Mouse (Mus musculus): ENCODE data around the gene Cyp2d10.
"Not testable (repeated sequence)": the region's sequence is repeated elsewhere in the genome, so short reads cannot be mapped to it uniquely, and the experiment has no call there.

The Cyp2d10 gene

GRCm38 (mm10) chr15:82406981-82407380 lies at the start of gene Cyp2d10:
TSS of gene Cyp2d10 (minus strand) at chr15:82407195.
- in situ Hi-C loops (cut with MboI; ENCODE audit: low sequenced_read_pairs): no loop called here

GRCm38 (mm10) chr15:82456086-82456790 lies 49.2 kb upstream of the Cyp2d10 start:
- in situ Hi-C loops (cut with MboI; ENCODE audit: low sequenced_read_pairs): not testable (repeated sequence)

- in situ Hi-C loops (cut with MboI; ENCODE audit: low sequenced_read_pairs): not testable (repeated sequence)
Measured at GRCm38 (mm10) chr15:82453501-82453900, 46.5 kb upstream of the Cyp2d10 start.

GRCm38 (mm10) chr15:82452133-82452532 lies 45.1 kb upstream of the Cyp2d10 start:
- in situ Hi-C loops (cut with MboI; ENCODE audit: low sequenced_read_pairs): not testable (repeated sequence)

- in situ Hi-C loops (cut with MboI; ENCODE audit: low sequenced_read_pairs): not testable (repeated sequence)
Measured at GRCm38 (mm10) chr15:82450045-82450444, 43.0 kb upstream of the Cyp2d10 start.

GRCm38 (mm10) chr15:82445196-82445595 lies 38.2 kb upstream of the Cyp2d10 start:
- in situ Hi-C loops (cut with MboI; ENCODE audit: low sequenced_read_pairs): no loop called here

- in situ Hi-C loops (cut with MboI; ENCODE audit: low sequenced_read_pairs): no loop called here
Measured at GRCm38 (mm10) chr15:82443658-82444057, 36.7 kb upstream of the Cyp2d10 start.

- in situ Hi-C loops (cut with MboI; ENCODE audit: low sequenced_read_pairs): no loop called here
Measured at GRCm38 (mm10) chr15:82437975-82438617, 31.1 kb upstream of the Cyp2d10 start.

GRCm38 (mm10) chr15:82435606-82436005 lies 28.6 kb upstream of the Cyp2d10 start:
- in situ Hi-C loops (cut with MboI; ENCODE audit: low sequenced_read_pairs): no loop called here

DNA sequence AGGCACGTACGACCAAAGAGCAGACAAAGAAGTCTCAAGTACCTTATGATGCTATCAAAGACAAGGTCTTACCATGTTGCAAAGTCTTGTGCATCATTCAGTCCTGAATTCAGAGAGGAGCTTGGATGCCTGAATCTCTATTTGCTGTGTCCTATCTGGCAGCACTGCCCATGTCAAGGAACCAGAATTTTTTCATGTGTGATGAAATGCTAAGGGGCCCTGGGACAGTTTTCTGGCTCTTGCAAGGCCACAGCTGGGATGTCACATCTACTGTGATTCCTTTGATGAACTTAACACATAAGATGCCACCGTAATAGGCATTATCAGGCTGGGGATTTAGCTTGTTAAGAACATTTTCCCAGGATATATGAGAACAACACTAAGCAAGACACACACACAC lies 28.0 kb upstream of the Cyp2d10 start:
- in situ Hi-C loops (cut with MboI; ENCODE audit: low sequenced_read_pairs): no loop called here

DNA sequence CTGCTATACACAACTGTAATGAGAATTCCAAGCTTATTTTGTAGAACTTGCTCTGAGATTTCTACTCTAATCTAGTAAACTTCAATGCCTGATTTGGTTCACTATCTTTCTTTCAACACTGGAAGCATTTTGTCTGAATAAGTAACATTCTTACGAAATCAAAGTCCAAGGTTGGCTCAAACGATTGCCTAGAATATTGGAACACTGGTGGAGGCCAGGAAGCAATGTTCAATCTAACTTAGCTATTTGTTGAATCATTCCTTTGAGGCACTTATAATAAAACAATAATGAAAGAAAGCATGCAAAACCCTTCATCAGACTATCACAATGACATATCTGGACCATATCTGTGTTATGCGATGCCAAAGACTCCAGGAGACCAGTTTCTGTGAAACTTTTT lies 27.5 kb upstream of the Cyp2d10 start:
- in situ Hi-C loops (cut with MboI; ENCODE audit: low sequenced_read_pairs): no loop called here

- in situ Hi-C loops (cut with MboI; ENCODE audit: low sequenced_read_pairs): no loop called here
Measured at GRCm38 (mm10) chr15:82433621-82434020, 26.6 kb upstream of the Cyp2d10 start.

GRCm38 (mm10) chr15:82433137-82433536 lies 26.1 kb upstream of the Cyp2d10 start, which contains the start of gene Cyp2d9:
TSS of gene Cyp2d9 (plus strand) at chr15:82433437.
- in situ Hi-C loops (cut with MboI; ENCODE audit: low sequenced_read_pairs): no loop called here

DNA sequence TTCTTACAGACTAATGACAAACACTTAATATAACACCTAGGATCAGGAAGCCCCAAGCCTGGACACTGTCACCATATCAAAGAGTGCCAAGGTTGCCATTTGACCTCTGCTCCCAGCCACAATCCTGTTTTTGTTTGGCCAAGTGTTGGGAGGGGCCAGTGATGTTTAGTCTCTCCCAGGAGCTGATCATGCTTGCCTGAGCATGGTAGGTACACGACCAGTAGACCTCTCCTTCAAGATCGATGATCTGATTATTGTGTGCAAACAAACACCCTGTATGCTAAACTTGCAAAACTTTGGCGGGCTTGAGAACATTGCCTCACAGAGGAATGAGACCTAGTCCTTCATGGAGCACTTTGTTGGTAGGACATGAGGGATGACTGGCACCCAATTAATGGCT lies 16.5 kb upstream of the Cyp2d10 start:
- in situ Hi-C loops (cut with MboI; ENCODE audit: low sequenced_read_pairs): no loop called here

DNA sequence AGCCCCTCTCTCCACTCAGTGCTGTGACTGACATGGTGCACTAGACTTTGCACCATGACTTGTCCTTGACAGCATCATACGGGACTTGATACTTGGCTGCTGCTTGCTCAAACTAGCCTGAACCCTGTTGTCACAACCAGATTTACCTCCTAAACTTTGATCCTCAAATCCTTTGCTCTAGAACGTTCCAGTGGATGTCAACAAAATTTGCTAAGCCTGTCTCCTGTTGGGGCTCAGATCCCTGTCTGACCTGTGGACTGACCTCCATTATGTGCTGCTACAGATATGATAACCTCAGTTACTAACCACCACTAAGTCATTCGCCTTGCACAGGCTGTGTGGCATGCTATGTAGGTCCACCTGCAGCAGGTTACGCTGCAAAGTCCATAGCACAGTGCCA lies 15.9 kb upstream of the Cyp2d10 start:
- in situ Hi-C loops (cut with MboI; ENCODE audit: low sequenced_read_pairs): no loop called here

GRCm38 (mm10) chr15:82418616-82419015 lies 11.6 kb upstream of the Cyp2d10 start:
- in situ Hi-C loops (cut with MboI; ENCODE audit: low sequenced_read_pairs): no loop called here

DNA sequence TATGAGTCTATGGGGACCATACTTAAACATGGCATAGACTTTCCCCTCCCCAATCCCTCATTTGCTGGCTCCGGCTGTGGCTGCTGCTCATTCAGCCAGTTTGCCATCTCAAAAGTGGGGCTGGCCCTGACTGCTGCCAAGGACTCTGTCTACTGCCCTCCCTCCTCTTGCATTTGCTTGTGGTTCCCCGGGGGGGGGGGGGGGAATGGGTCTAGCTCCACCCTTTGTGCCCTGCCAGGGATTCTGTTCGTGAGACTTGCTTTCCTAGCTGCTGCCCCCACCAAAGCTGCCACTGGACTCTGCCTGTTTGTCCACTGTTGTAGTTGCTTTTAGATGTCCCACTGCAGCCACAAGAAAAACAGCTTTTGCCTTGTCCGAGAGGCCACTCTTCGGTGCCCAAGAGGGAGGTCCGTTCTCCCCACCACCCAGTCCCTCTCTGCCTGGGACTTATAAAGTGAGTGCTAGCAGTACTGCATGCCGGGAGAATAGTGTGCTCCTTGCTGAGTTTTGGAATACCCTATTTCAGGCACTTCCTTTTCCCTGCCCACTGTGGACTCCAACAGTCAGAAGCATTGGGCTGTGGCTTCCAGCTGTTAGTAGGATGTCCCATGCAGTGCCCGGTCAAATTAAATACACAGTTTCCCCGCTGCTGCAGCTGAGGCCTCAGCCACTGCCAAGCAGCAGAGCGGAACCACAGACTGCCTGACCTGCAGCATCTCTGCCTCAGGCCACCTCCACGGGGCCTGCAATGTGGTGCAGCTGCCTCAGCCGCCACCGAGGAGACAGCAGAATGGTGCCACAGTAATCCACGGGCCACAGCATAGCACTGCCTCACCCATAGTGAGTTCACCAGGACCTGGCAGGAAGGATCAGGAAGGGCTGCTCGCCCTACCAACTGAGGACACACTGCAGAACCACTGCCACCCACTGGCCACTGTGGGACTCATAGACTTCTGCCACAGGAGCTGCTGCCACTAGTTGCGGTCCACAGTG lies 10.1 kb upstream of the Cyp2d10 start:
- in situ Hi-C loops (cut with MboI; ENCODE audit: low sequenced_read_pairs): no loop called here

DNA sequence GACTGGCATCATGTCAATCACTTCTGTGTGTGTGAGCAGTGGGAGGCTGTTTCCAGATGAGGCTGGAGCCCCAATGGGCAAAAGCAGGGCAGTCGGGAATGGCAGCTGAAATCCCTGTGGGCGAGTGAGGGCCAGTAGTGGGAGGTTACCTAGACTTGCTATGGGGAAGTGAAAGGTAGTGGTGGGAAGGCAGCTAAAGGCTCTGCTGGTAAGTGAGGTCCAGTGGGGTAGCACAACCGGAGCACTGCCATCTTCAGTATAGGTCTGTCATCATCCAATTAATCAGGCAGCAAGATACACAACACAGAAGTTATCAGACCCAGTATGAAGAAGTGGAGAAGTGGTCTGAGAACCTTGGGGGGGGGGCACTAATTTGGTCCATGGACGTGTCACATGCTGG lies 541 bp upstream of the Cyp2d10 start:
- in situ Hi-C loops (cut with MboI; ENCODE audit: low sequenced_read_pairs): no loop called here

DNA sequence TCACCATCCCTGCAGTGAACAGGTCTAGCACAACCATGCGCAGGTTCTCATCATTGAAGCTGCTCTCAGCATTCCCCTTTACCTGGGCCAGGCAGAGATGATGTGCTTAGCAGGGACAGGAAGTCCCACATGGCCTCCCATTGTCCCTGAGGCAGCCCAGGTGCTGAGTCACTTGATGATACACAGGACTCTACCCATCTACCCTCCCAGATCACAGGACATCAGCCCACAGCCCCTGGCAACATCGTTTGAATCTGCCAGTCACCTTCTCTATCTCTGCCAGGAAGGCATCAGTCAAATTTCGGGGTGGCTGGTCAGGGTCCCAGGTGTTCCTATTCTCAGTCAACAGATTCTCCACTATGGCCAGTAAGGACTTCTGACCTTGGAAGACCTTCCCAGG lies 2.8 kb downstream of the Cyp2d10 start:
- in situ Hi-C loops (cut with MboI; ENCODE audit: low sequenced_read_pairs): no loop called here

- in situ Hi-C loops (cut with MboI; ENCODE audit: low sequenced_read_pairs): no loop called here
Measured at GRCm38 (mm10) chr15:82403606-82404005, 3.4 kb downstream of the Cyp2d10 start.

DNA sequence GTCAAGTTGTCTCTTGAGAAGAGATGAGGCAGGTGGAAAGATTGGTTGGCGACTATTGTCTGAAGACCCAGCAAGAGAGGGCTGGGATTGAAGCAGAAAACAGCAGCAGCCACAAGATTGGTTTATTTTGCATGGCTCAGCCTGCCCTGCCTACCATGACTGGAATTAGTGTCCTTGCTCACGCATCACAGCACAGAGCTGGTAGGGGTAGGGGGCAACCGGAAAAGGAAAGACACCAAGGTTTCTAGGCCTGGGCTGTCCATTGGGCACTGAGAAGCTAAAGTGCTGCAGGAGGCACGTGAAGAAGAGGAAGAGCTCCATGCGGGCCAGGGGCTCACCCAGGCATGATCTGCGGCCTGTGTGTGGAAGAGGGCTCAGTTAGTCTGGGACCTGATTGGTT lies 4.3 kb downstream of the Cyp2d10 start:
- in situ Hi-C loops (cut with MboI; ENCODE audit: low sequenced_read_pairs): no loop called here
